27 mouse cellular contexts compared by ENCODE assay signal in the genomic region with DNA sequence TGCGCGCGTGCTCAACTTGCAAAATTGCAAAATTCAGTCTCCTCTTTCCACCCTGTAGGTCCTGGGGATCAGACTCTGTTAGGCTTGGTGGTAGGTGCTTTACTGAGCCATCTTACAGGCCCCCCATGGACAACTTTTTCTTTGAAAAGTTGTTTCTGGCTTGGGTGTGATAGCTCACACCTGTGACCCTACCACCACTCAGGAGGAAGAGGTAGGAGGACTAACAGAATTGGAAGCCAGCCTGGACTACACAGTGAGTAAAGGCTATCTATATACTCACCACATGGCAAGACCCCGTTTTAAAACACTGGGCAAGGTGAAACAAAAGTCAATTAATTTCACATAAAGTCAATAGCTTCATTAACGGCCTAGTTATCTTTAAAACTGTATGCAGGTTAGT. TPM values are rescaled to one million over a fixed set of nuclear protein-coding genes. Genes with fewer than 3 reads are reported as not detected.
DNase-seq lines count a peak whose midpoint lies in the region; ATAC-seq and TF ChIP-seq lines count a peak whose summit lies in the region.
"Had no signal": no experiment of that assay in that cellular context is flagged by ENCODE, and none has a peak within 500 bp of the region (broad histone marks: within the 10 kb centered on the region; RNA-seq: fewer than 3 reads in every experiment).

No protein-coding gene starts in this region.

- peak overlapping the region; percentile 5; the same call in 1 of the 2 replicates for H3K4me2 ChIP-seq in lung, embryonic 15.5 days
- no peak overlapping the region for H3K4me2 ChIP-seq in lung, postnatal 0 days (replicated peaks; ENCODE audit: low read depth, low read length)
- H3K4me2 ChIP-seq in liver, postnatal 0 days (ENCODE audit: low read depth, low read length) = no peak overlapping the region
- no peak overlapping the region for H3K4me2 ChIP-seq in forebrain, embryonic 14.5 days (ENCODE audit: low read length)
- H3K4me2 ChIP-seq: embryonic facial prominence, embryonic 13.5 days; heart, embryonic 15.5 days; hindbrain, embryonic 12.5 days; intestine, embryonic 15.5 days; limb, embryonic 12.5 days; neural tube, embryonic 13.5 days had no signal

- no peak for TF ChIP-seq EP300 in lung, postnatal 0 days (IDR thresholded peaks at IDR 0.05)
- no peak for TF ChIP-seq EP300 in liver, postnatal 0 days (IDR thresholded peaks at IDR 0.05; ENCODE audit: low read depth)

- ATAC-seq in lung, embryonic 15.5 days (ENCODE audit: borderline replicate concordance, extremely low read depth, low FRiP score, low TSS enrichment) = no peak
- ATAC-seq in lung, postnatal 0 days = no peak
- no peak for ATAC-seq in liver, postnatal 0 days
- no peak for ATAC-seq in forebrain, embryonic 14.5 days
- ATAC-seq: forebrain, embryonic 16.5 days; hindbrain, postnatal 0 days; intestine, embryonic 15.5 days had no signal

- DNase-seq in heart, embryonic 10.5 days (ENCODE audit: low spot score) = peak; percentile 58
- no peak for DNase-seq in heart, postnatal 4 days
- no peak for DNase-seq in lung, postnatal 0 days (ENCODE audit: low spot score)
- DNase-seq in A20 (ENCODE audit: low read depth, low spot score) = peak; percentile 38
- DNase-seq in liver, postnatal 0 days = no peak
- DNase-seq in forebrain, embryonic 14.5 days (ENCODE audit: low spot score) = no peak
- DNase-seq: adrenal gland, postnatal 25 days; cerebellum, adult 11-12 months; cerebellum, postnatal 10 days; kidney, adult 9 months; right cerebral cortex, postnatal 4 days; thymus, adult 2 months; thymus, postnatal 4 days had no signal

- no peak overlapping the region for H3K27ac ChIP-seq in heart, embryonic 10.5 days
- H3K27ac ChIP-seq in lung, embryonic 15.5 days = peak overlapping the region; percentile 71
- no peak overlapping the region for H3K27ac ChIP-seq in lung, postnatal 0 days (ENCODE audit: low read length)
- H3K27ac ChIP-seq in liver, postnatal 0 days (ENCODE audit: low read depth) = 0 out of 2 replicates have a peak overlapping the region, but pooled peaks have one; percentile 12
- no peak overlapping the region for H3K27ac ChIP-seq in forebrain, embryonic 14.5 days (ENCODE audit: low read depth, low read length)
- H3K27ac ChIP-seq: embryonic facial prominence, embryonic 13.5 days; forebrain, embryonic 10.5 days; heart, embryonic 15.5 days; hindbrain, embryonic 12.5 days; hindbrain, postnatal 0 days; intestine, embryonic 15.5 days; left cerebral cortex, adult 2 months; limb, embryonic 12.5 days; liver, embryonic 14.5 days; midbrain, embryonic 10.5 days; neural tube, embryonic 13.5 days had no signal

- H3K4me3 ChIP-seq in heart, embryonic 10.5 days = no peak overlapping the region
- no peak overlapping the region for H3K4me3 ChIP-seq in lung, embryonic 15.5 days
- H3K4me3 ChIP-seq in lung, postnatal 0 days (ENCODE audit: low read depth, low read length) = no peak overlapping the region
- no peak overlapping the region for H3K4me3 ChIP-seq in liver, postnatal 0 days (ENCODE audit: low read depth, low read length)
- no peak overlapping the region for H3K4me3 ChIP-seq in forebrain, embryonic 14.5 days (ENCODE audit: low read depth, low read length)
- H3K4me3 ChIP-seq: embryonic facial prominence, embryonic 13.5 days; forebrain, embryonic 10.5 days; heart, embryonic 15.5 days; hindbrain, embryonic 12.5 days; intestine, embryonic 15.5 days; left cerebral cortex, adult 2 months; limb, embryonic 12.5 days; midbrain, embryonic 10.5 days; myocyte; neural tube, embryonic 13.5 days had no signal

- H3K36me3 ChIP-seq in heart, embryonic 10.5 days = peaks cover 27% of the 10 kb centered on the region
- H3K36me3 ChIP-seq in lung, embryonic 15.5 days = peaks cover 22% of the 10 kb centered on the region
- no peaks in the 10 kb centered on the region for H3K36me3 ChIP-seq in lung, postnatal 0 days (ENCODE audit: insufficient read depth, low read length)
- peaks cover 19% of the 10 kb centered on the region for H3K36me3 ChIP-seq in liver, postnatal 0 days (replicated peaks; ENCODE audit: insufficient read depth, low read length)
- peaks cover 17% of the 10 kb centered on the region for H3K36me3 ChIP-seq in forebrain, embryonic 14.5 days (ENCODE audit: control insufficient read depth, insufficient read depth, low read length)

- no peak for TF ChIP-seq CTCF in lung, postnatal 0 days (IDR thresholded peaks at IDR 0.05)
- no peak for TF ChIP-seq CTCF in liver, postnatal 0 days (IDR thresholded peaks at IDR 0.05; ENCODE audit: low read depth)

- WGBS in heart, embryonic 10.5 days = 97% methylated on average over 5 of the region's 5 CpGs
- 80% methylated on average over 5 of the region's 5 CpGs for WGBS in lung, embryonic 15.5 days
- 77% methylated on average over 5 of the region's 5 CpGs for whole genome bisulfite sequencing in lung, postnatal 0 days
- 77% methylated on average over 5 of the region's 5 CpGs for WGBS in liver, postnatal 0 days (ENCODE audit: insufficient replicate concordance)
- 96% methylated on average over 5 of the region's 5 CpGs for WGBS in forebrain, embryonic 14.5 days

- no peaks in the 10 kb centered on the region for H3K9me3 ChIP-seq in heart, embryonic 10.5 days
- H3K9me3 ChIP-seq in lung, embryonic 15.5 days = no peaks in the 10 kb centered on the region
- H3K9me3 ChIP-seq in lung, postnatal 0 days (ENCODE audit: low read length) = no peaks in the 10 kb centered on the region
- H3K9me3 ChIP-seq in liver, postnatal 0 days (ENCODE audit: low read length) = no peaks in the 10 kb centered on the region
- no peaks in the 10 kb centered on the region for H3K9me3 ChIP-seq in forebrain, embryonic 14.5 days (replicated peaks; ENCODE audit: control insufficient read depth, low read length)
- H3K9me3 ChIP-seq: embryonic facial prominence, embryonic 13.5 days; forebrain, embryonic 10.5 days; heart, embryonic 15.5 days; hindbrain, embryonic 12.5 days; intestine, embryonic 15.5 days; limb, embryonic 12.5 days; midbrain, embryonic 10.5 days; neural tube, embryonic 13.5 days had no signal

- H3K9ac ChIP-seq in lung, embryonic 15.5 days = no peak overlapping the region
- H3K9ac ChIP-seq in lung, postnatal 0 days (replicated peaks; ENCODE audit: low read depth) = no peak overlapping the region
- no peak overlapping the region for H3K9ac ChIP-seq in liver, postnatal 0 days (replicated peaks)
- no peak overlapping the region for H3K9ac ChIP-seq in forebrain, embryonic 14.5 days (ENCODE audit: low read length)
- H3K9ac ChIP-seq: embryonic facial prominence, embryonic 13.5 days; heart, embryonic 15.5 days; hindbrain, embryonic 12.5 days; intestine, embryonic 15.5 days; limb, embryonic 12.5 days; liver, embryonic 14.5 days; neural tube, embryonic 13.5 days had no signal

- H3K4me1 ChIP-seq in heart, embryonic 10.5 days = peaks cover 19% of the 10 kb centered on the region
- H3K4me1 ChIP-seq in lung, embryonic 15.5 days = peaks cover 46% of the 10 kb centered on the region
- peaks cover 4% of the 10 kb centered on the region; the same call in 1 of the 2 replicates for H3K4me1 ChIP-seq in lung, postnatal 0 days (ENCODE audit: insufficient read depth, low read depth, low read length)
- peaks cover 21% of the 10 kb centered on the region for H3K4me1 ChIP-seq in liver, postnatal 0 days (ENCODE audit: insufficient read depth)
- H3K4me1 ChIP-seq in forebrain, embryonic 14.5 days (ENCODE audit: control insufficient read depth, insufficient read depth, low read length) = peaks cover 7% of the 10 kb centered on the region

- no peaks in the 10 kb centered on the region for H3K27me3 ChIP-seq in heart, embryonic 10.5 days (ENCODE audit: insufficient read depth, poor library complexity, severe bottlenecking)
- H3K27me3 ChIP-seq in lung, embryonic 15.5 days = no peaks in the 10 kb centered on the region
- H3K27me3 ChIP-seq in lung, postnatal 0 days (replicated peaks; ENCODE audit: insufficient read depth, low read length) = no peaks in the 10 kb centered on the region
- H3K27me3 ChIP-seq in liver, postnatal 0 days (ENCODE audit: insufficient read depth, low read length) = no peaks in the 10 kb centered on the region
- H3K27me3 ChIP-seq in forebrain, embryonic 14.5 days (replicated peaks; ENCODE audit: control insufficient read depth, insufficient read depth, low read length) = no peaks in the 10 kb centered on the region
- H3K27me3 ChIP-seq: embryonic facial prominence, embryonic 13.5 days; heart, embryonic 15.5 days; hindbrain, embryonic 12.5 days; intestine, embryonic 15.5 days; limb, embryonic 12.5 days; neural tube, embryonic 13.5 days had no signal

RNA-seq across cellular contexts. Expression of a gene that starts 3.4 kb away (rescaled TPM):
- 127 and 143 TPM in 2 replicates for polyA plus RNA-seq in heart, embryonic 10.5 days (2016; fragmentation: Nextera tagmentation; extraction: Ambion mirVana)
- total RNA-seq in heart, postnatal 4 days (2021) = 100 to 1,000 TPM; 109 to 114 TPM
- 169 and 176 TPM in 2 replicates for polyA plus RNA-seq in lung, embryonic 15.5 days (2015; fragmentation: Nextera tagmentation; extraction: Ambion mirVana)
- polyA plus RNA-seq in lung, postnatal 0 days (2015; fragmentation: Nextera tagmentation; extraction: Ambion mirVana) = 44.7 and 52.3 TPM in 2 replicates
- polyA plus RNA-seq in liver, postnatal 0 days (2015; fragmentation: Nextera tagmentation; extraction: Ambion mirVana) = 43.5 and 49.3 TPM in 2 replicates
- 64.5 and 74.2 TPM in 2 replicates for polyA plus RNA-seq in forebrain, embryonic 14.5 days (2014; fragmentation: Nextera tagmentation; extraction: Ambion mirVana)

RNA-seq across cellular contexts. Expression of a gene that starts 3.5 kb away (rescaled TPM):
- 13.6 and 15.3 TPM in 2 replicates for polyA plus RNA-seq in heart, embryonic 10.5 days (2016; fragmentation: Nextera tagmentation; extraction: Ambion mirVana)
- 1 to 10 TPM; 6.4 to 8.5 TPM for total RNA-seq in heart, postnatal 4 days (2021)
- polyA plus RNA-seq in lung, embryonic 15.5 days (2015; fragmentation: Nextera tagmentation; extraction: Ambion mirVana) = 14.4 and 14.6 TPM in 2 replicates
- 6.4 and 6.6 TPM in 2 replicates for polyA plus RNA-seq in lung, postnatal 0 days (2015; fragmentation: Nextera tagmentation; extraction: Ambion mirVana)
- 3.1 TPM in 2 replicates for polyA plus RNA-seq in liver, postnatal 0 days (2015; fragmentation: Nextera tagmentation; extraction: Ambion mirVana)
- 10.7 and 12.1 TPM in 2 replicates for polyA plus RNA-seq in forebrain, embryonic 14.5 days (2014; fragmentation: Nextera tagmentation; extraction: Ambion mirVana)

Comparison
In these comparisons a context has a peak if more than half of its experiments do, and no peak if none do; other contexts are left out.
1. DNase-seq: peak in heart, embryonic 10.5 days (single experiment) and A20 (single experiment); none in heart, postnatal 4 days (single experiment), lung, postnatal 0 days (single experiment), liver, postnatal 0 days (single experiment) and forebrain, embryonic 14.5 days (single experiment).
2. H3K27ac ChIP-seq: peak in lung, embryonic 15.5 days (single experiment) and liver, postnatal 0 days (single experiment); none in heart, embryonic 10.5 days (single experiment), lung, postnatal 0 days (single experiment) and forebrain, embryonic 14.5 days (single experiment).